Mouse (Mus musculus) midbrain, embryonic 16.5 days (tissue): ENCODE measurements around the gene Adamts12. TPM values are rescaled to one million over a fixed set of nuclear protein-coding genes. Genes with fewer than 3 reads are reported as not detected.

Experiments
- ATAC-seq: fragments of 200-750 bp; cut with Nextera tagmentation; 2 replicates; pipeline ENCODE4 v1.8.0; 2017; ENCODE audit warnings: moderate TSS enrichment
- H3K27ac ChIP-seq: fragments of 300-500 bp; sonication (generic); 2 replicates; pipeline ENCODE4 v1.5.1; 2014; ENCODE audit warnings: mild to moderate bottlenecking, low read length, mixed read lengths
- H3K27me3 ChIP-seq: fragments of 300-500 bp; sonication (generic); 2 replicates; pipeline ENCODE4 v1.6.1; 2014; ENCODE audit warnings: low read depth, low read length, mixed read lengths; ENCODE audit not compliant: control insufficient read depth, insufficient read depth
- H3K36me3 ChIP-seq: fragments of 300-500 bp; sonication (generic); 2 replicates; pipeline ENCODE4 v1.6.1; 2014; ENCODE audit warnings: mild to moderate bottlenecking, low read length, moderate library complexity, mixed read lengths; ENCODE audit not compliant: control insufficient read depth, insufficient read depth
- H3K4me1 ChIP-seq: fragments of 300-500 bp; sonication (generic); 2 replicates; pipeline ENCODE4 v1.6.1; 2014; ENCODE audit warnings: mild to moderate bottlenecking, low read length, mixed read lengths; ENCODE audit not compliant: control insufficient read depth, insufficient read depth
- H3K4me2 ChIP-seq: fragments of 300-500 bp; sonication (generic); 2 replicates; pipeline ENCODE4 v1.6.1; 2014; ENCODE audit warnings: mild to moderate bottlenecking, low read length, mixed read lengths
- H3K4me3 ChIP-seq: fragments of 300-500 bp; sonication (generic); 2 replicates; pipeline ENCODE4 v1.5.1; 2014; ENCODE audit warnings: low read depth, mild to moderate bottlenecking, low read length, moderate library complexity, mixed read lengths
- H3K9ac ChIP-seq: fragments of 300-500 bp; sonication (generic); 2 replicates; pipeline ENCODE4 v1.6.1; 2014; ENCODE audit warnings: low read depth, low read length, mixed read lengths
- H3K9me3 ChIP-seq: fragments of 300-500 bp; sonication (generic); replicated peaks from 2 replicates; pipeline ENCODE4 v1.6.1; 2014; ENCODE audit warnings: mild to moderate bottlenecking, low read length, mixed read lengths; ENCODE audit not compliant: control insufficient read depth, poor library complexity, severe bottlenecking
- WGBS: fragments of 180-500 bp; shearing (Covaris S2); extraction: QIAGEN DNeasy Blood & Tissue Kit; methylation state at CpG from one replicate; pipeline ENCODE4 v1.1.7; 2014; 5-methylcytosine and 5-hydroxymethylcytosine counted together
- polyA plus RNA-seq: library from polyadenylated mRNA; unstranded; fragments of >200 nt; fragmentation: Nextera tagmentation; extraction: Ambion mirVana; gene quantifications from 2 replicates; pipeline ENCODE4 v1.2.1, GENCODE M21; 2015

The Adamts12 gene
- polyA plus RNA-seq, 1 experiment from 2014 or later: 1.1 TPM

DNA sequence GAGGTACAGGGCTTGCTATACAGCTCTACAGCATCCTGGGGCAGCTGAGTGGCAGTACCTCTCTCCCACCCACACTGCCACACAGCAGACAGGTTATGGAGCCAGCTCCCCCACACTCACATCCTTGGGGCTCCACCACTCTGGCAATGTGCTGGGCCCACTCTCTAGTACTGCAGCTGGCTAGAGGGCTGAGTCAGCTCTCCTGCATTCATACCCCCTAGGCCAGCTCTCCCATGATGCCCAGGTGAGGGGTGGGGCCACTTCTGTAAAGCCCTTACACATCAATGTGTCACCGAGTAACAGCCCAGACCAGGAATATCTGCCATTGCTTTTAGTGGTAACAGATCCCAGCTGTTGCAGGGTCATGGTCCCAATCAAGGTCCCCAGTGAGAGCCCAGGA is 296.3 kb downstream of the Adamts12 start:
- WGBS: 95% methylated on average over 1 of the region's 1 CpGs
- Histone ChIP-seq H3K27me3 (no peaks in the 10 kb centered on the region), H3K36me3 (no peaks in the 10 kb centered on the region), H3K27ac (no peak overlapping the region), H3K9me3 (no peaks in the 10 kb centered on the region), H3K4me3 (no peak overlapping the region), H3K4me2 (no peak overlapping the region), H3K9ac (no peak overlapping the region), H3K4me1 (no peaks in the 10 kb centered on the region)
- no peak for ATAC-seq

DNA sequence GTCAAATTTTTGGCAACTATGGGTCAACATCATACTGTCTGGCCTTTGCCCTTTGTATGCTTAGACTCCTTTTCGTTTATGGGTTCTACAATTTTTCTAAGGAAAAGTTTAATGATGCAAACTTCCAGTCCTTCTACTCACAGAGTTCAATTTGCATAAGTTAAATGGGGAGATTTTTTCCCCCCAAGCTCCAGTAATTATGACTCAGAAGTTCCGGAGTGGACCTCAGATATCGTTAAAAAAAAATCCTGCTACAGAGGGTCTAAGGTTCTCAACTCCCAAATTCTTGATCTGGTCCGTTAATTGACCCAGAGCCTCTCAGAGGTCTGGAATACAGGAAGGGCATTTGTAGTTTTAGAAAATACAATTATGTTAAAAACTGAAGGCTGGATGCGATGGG is 297.2 kb downstream of the Adamts12 start:
- WGBS: 90% methylated on average over 5 of the region's 5 CpGs
- Histone ChIP-seq H3K27ac (no peak overlapping the region), H3K9ac (no peak overlapping the region), H3K4me1 (no peaks in the 10 kb centered on the region), H3K9me3 (no peaks in the 10 kb centered on the region), H3K36me3 (no peaks in the 10 kb centered on the region), H3K4me2 (no peak overlapping the region), H3K4me3 (no peak overlapping the region), H3K27me3 (no peaks in the 10 kb centered on the region)
- no peak for ATAC-seq

DNA sequence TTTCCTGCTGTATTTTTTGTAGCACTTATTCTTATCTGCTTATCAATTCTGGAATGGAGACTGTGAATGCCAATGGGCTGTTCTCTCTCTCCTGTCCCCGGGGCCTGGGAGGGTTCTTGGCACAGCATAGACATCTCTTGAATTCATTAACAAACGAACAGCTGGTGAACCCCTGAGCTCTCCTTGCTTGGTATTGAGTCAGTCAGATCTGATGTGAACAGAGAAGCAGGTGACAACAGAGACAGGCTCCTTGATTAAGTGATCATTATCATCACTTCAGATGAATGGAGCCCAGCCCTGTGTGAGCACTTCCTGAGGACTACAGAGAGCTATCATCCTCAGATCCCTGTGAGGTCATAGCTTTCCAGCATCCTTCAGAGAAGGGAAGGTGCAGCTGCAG is 299.5 kb downstream of the Adamts12 start:
- H3K4me1 ChIP-seq: no peaks in the 10 kb centered on the region
- H3K27me3 ChIP-seq: no peaks in the 10 kb centered on the region
- no peaks in the 10 kb centered on the region for H3K36me3 ChIP-seq
- no peak overlapping the region for H3K27ac ChIP-seq
- no peak overlapping the region for H3K4me3 ChIP-seq
- no peaks in the 10 kb centered on the region for H3K9me3 ChIP-seq
- peak; percentile 42; the same call in 1 of the 2 replicates for ATAC-seq
- H3K9ac ChIP-seq: no peak overlapping the region
- 38% methylated on average over 2 of the region's 2 CpGs for WGBS
- no peak overlapping the region for H3K4me2 ChIP-seq

DNA sequence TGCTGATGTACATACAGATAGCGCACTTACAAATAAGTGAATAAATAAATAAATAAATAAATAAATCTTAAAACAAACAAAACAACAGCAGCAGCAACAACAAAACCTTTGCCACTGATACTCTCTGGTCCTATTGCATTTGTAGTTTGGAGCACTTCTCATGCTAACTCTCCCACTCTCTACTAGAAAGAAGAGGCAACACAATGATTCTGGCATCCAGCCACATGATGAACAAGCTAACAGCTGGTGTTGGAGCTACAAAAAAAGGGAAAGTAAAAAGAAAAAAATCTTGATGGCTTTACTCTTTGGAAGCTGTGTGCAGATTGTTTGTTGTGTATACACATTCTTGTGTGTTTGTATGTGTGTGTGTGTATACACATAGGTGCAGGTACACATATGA is 300.2 kb downstream of the Adamts12 start:
- 100% methylated on average over 1 of the region's 1 CpGs for WGBS

DNA sequence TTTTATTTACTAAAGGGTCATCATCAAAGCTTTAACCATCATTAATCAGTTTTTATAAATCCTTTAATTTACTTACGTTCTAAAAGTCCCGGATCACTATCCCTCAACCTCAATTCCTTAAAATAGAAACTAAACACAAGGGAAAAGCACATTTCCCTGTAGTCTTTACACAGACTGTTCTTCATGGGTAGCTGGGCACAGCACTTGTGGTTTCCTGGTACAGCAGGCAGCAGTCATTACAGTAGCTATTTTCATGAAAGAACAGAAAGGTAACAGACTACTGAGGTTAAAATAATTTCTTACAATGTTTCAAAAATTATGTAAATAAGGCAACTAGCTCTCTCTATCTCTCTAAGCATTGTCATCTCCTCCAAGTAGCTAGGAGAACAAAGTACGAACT is 305.0 kb downstream of the Adamts12 start:
- WGBS: 79% methylated on average over 3 of the region's 3 CpGs
- no peak for ATAC-seq
- no peak overlapping the region for H3K27ac ChIP-seq

More for the DNA sequence above, 300.2 kb downstream of the Adamts12 start:
- no peak overlapping the region for H3K27ac ChIP-seq
- H3K4me2 ChIP-seq: no peak overlapping the region
- H3K36me3 ChIP-seq: no peaks in the 10 kb centered on the region
- H3K9ac ChIP-seq: no peak overlapping the region
- no peaks in the 10 kb centered on the region for H3K4me1 ChIP-seq
- H3K27me3 ChIP-seq: no peaks in the 10 kb centered on the region
- H3K4me3 ChIP-seq: no peak overlapping the region
- H3K9me3 ChIP-seq: no peaks in the 10 kb centered on the region
- no peak for ATAC-seq

DNA sequence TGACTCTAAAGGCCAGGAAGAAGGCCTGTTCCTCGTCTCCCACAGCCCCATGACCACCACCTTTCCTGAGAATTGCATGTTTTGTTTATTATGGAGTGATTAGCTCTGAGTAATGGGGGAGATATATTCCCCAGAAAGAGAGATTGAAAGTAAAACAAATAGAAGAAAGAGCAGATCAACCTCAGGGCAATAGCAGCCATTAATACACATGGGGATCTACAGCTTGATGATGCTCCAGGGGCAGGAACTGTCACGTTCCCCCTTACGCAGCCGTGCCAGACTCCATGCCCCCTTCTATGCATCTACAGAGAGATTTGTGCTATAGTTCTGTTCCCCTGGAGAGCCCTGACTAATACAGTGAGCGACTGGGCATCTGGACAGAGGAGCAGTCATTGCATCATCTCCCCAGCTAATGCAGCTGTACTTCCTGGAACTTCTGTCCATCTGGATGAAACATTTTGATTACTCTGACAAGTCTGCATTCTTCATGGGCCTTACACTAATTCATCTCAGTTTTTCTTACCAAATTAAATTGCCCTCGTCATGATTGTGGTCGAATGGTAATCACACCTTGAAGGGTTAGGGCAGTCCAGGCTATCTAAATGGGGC is 306.0 kb downstream of the Adamts12 start:
- Histone ChIP-seq H3K4me3 (no peak overlapping the region), H3K27me3 (no peaks in the 10 kb centered on the region), H3K9me3 (no peaks in the 10 kb centered on the region), H3K36me3 (no peaks in the 10 kb centered on the region), H3K4me1 (no peaks in the 10 kb centered on the region), H3K4me2 (no peak overlapping the region), H3K27ac (no peak overlapping the region), H3K9ac (no peak overlapping the region)
- ATAC-seq: no peak
- 86% methylated on average over 7 of the region's 7 CpGs for WGBS

More for the DNA sequence above, 305.0 kb downstream of the Adamts12 start:
- no peaks in the 10 kb centered on the region for H3K27me3 ChIP-seq
- no peaks in the 10 kb centered on the region for H3K36me3 ChIP-seq
- H3K9me3 ChIP-seq: no peaks in the 10 kb centered on the region
- H3K4me2 ChIP-seq: no peak overlapping the region
- H3K4me3 ChIP-seq: no peak overlapping the region
- H3K9ac ChIP-seq: no peak overlapping the region
- no peaks in the 10 kb centered on the region for H3K4me1 ChIP-seq

DNA sequence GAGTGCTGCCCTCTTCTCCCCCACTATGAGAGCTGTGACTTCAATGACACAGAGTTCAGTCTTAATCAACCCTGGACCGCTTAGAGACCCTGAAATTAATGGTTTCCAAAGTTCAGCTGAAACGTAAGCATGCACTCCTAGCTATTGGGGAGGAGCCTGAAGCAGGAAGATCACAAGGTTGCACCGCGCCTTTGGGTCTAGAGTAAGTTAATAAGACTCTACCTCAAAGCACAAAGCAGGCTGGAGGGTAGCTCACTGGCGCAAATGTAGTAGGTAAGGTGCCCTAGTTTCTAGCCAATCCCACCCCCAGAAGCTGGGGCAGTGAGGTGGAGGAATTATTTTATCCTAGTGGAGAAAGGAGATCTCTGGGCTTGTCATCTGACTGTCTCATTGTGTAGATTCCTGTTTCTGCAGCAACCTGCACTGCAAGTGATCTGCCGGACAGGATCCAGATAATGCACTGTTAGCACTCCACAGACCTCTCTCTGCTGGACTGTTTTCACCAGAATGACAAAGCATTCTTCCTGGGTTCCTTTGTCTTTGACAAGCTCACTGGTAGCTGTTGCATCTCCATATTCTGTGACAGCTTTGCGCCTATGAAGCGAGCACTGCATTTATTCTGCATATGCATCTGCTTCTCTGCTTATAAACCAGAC is 315.0 kb downstream of the Adamts12 start:
- peak; percentile 43 for ATAC-seq
- no peak overlapping the region for H3K27ac ChIP-seq
- WGBS: 80% methylated on average over 8 of the region's 8 CpGs
- peaks cover 5% of the 10 kb centered on the region for H3K36me3 ChIP-seq
- H3K4me1 ChIP-seq: no peaks in the 10 kb centered on the region
- H3K4me3 ChIP-seq: no peak overlapping the region
- no peak overlapping the region for H3K9ac ChIP-seq
- 0 out of 2 replicates have a peak overlapping the region, but pooled peaks have one; percentile 9 for H3K4me2 ChIP-seq
- no peaks in the 10 kb centered on the region for H3K27me3 ChIP-seq
- H3K9me3 ChIP-seq: no peaks in the 10 kb centered on the region

DNA sequence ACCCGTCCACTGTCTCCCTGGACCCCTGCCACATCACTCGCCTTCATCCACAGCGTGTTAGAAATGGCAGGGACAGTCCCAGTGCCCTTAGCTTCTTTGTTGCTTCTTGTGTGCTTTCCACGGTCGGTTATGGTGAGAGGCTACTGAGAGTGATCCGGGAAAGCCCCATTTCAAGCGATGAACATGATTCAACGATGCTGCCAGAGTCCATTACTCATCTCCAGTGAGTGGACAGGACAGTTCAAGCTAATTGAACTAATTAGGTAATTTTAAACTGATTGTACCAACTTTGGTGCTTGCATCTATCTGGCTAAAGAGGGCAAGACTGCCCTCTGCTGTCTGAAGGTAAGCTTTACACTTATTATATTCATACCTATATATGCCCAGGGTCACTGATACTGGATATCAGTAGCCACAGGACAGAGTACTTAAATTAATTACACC is 315.5 kb downstream of the Adamts12 start:
- H3K36me3 ChIP-seq: peaks cover 11% of the 10 kb centered on the region
- no peak overlapping the region for H3K27ac ChIP-seq
- H3K9me3 ChIP-seq: no peaks in the 10 kb centered on the region
- H3K27me3 ChIP-seq: no peaks in the 10 kb centered on the region
- 0 out of 2 replicates have a peak overlapping the region, but pooled peaks have one; percentile 9 for H3K4me2 ChIP-seq
- peak; percentile 84 for ATAC-seq
- H3K4me3 ChIP-seq: no peak overlapping the region
- H3K4me1 ChIP-seq: no peaks in the 10 kb centered on the region
- H3K9ac ChIP-seq: no peak overlapping the region
- WGBS: 41% methylated on average over 8 of the region's 8 CpGs

DNA sequence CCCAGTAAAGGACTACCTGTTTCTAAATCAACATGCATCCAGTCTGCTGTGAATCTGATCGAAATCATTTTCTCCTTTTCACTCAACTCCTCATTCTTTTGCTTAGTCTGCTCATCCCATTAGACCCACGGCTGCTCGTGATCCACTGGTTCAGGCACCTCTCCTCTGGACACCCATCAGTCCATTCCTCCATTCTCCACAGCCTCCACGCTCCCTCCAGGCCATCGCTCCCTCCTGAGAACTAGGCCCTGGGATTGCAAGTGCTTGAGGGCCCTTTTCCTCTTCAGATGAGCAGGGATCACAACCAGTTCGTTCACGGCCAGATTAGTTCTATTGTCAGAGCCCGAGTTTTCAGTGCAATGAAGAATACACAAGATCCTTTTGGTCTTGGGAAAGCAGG is 316.0 kb downstream of the Adamts12 start:
- H3K9me3 ChIP-seq: no peaks in the 10 kb centered on the region
- 72% methylated on average over 8 of the region's 8 CpGs for WGBS
- H3K9ac ChIP-seq: no peak overlapping the region
- H3K4me1 ChIP-seq: no peaks in the 10 kb centered on the region
- no peak overlapping the region for H3K4me3 ChIP-seq
- 0 out of 2 replicates have a peak, but pooled peaks have one; percentile 6 for ATAC-seq
- no peaks in the 10 kb centered on the region for H3K27me3 ChIP-seq
- no peak overlapping the region for H3K4me2 ChIP-seq
- peaks cover 11% of the 10 kb centered on the region for H3K36me3 ChIP-seq
- H3K27ac ChIP-seq: no peak overlapping the region
